Mouse (Mus musculus) ES-Bruce4 (cell line): Measurements from ENCODE around the gene Sfmbt1.

Experiments used
- CTCF ChIP-seq: IDR thresholded peaks from one replicate; pipeline ENCODE4 v1.8.1; 2011; ENCODE audit warnings: low read depth, low read length
- POLR2A ChIP-seq: IDR thresholded peaks from one replicate; pipeline ENCODE4 v1.8.1; 2011; ENCODE audit warnings: low read length; ENCODE audit not compliant: insufficient read depth

- TF ChIP-seq CTCF = no peak
- TF ChIP-seq POLR2A = no peak
Observed at GRCm38 (mm10) chr14:30801756-30802155, 87.1 kb downstream of the Sfmbt1 start.
